Mouse (Mus musculus): ENCODE data around the gene Rab7b. TPM values are rescaled to one million over a fixed set of nuclear protein-coding genes. Genes with fewer than 3 reads are reported as not detected.
A peak's percentile ranks its signal among the peaks of the same experiment; 100 is the strongest.

Rab7b gene
- polyA plus RNA-seq (2012; fragmentation: generic; extraction: Trizol): 4.1 TPM
- long read RNA-seq, experiment 1, full-length matches to known transcripts: 11 of 18 reads
- long read RNA-seq, experiment 1, partial matches to known transcripts: 2 of 18 reads
- long read RNA-seq, experiment 1, other reads (novel, unspliced or antisense): 5 of 18 reads
- long read RNA-seq, experiment 2, full-length matches to known transcripts: 28 of 33 reads
- long read RNA-seq, experiment 2, partial matches to known transcripts: 0 of 33 reads
- long read RNA-seq, experiment 2, other reads (novel, unspliced or antisense): 5 of 33 reads

DNA sequence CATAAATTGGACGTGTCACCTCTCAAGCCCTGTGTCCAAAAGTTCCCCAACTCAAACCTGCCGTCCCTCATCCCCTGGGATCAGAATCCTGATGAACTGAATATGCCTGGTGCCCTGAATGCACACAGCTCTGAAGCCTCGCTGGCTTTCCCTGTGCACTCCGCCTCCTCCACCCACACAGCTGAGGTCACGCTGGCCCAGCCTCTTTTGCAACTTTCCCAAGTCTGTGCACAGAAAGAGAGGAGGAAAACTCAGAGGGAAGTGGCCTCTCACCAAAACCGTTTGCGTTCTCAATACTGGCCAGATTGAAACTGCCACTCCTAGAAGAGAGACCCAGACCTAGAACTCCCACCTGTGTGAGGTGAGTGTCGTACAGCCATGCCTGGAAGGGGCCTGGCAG lies at the start of gene Rab7b:
Rab7b (plus strand) TSS at position 221 of the 400 bp plus-strand sequence.
- H3ac ChIP-seq (ENCODE audit: control insufficient read depth, insufficient read length, low read depth): peak within 1 kb of the TSS; percentile 16
- H3K79me2 ChIP-seq (ENCODE audit: control insufficient read depth, insufficient read depth): peaks cover 12% of the 10 kb centered on the region
- TF ChIP-seq USF1 (IDR thresholded peaks at IDR 0.05; ENCODE audit: low read depth): no peak
- TF ChIP-seq CEBPB (IDR thresholded peaks at IDR 0.05; ENCODE audit: low read depth): peak; percentile 39
- no peak for TF ChIP-seq MAX (IDR thresholded peaks at IDR 0.05)
- H3K27me3 ChIP-seq (ENCODE audit: control insufficient read depth, insufficient read depth, insufficient read length): no peaks in the 10 kb centered on the region
- H3K36me3 ChIP-seq (ENCODE audit: control insufficient read depth, insufficient read depth): no peaks in the 10 kb centered on the region
- peaks cover 3% of the 10 kb centered on the region for H3K79me3 ChIP-seq (ENCODE audit: low read depth)
- H3K4me3 ChIP-seq (ENCODE audit: insufficient read depth, poor library complexity, severe bottlenecking): peak within 1 kb of the TSS; percentile 8

DNA sequence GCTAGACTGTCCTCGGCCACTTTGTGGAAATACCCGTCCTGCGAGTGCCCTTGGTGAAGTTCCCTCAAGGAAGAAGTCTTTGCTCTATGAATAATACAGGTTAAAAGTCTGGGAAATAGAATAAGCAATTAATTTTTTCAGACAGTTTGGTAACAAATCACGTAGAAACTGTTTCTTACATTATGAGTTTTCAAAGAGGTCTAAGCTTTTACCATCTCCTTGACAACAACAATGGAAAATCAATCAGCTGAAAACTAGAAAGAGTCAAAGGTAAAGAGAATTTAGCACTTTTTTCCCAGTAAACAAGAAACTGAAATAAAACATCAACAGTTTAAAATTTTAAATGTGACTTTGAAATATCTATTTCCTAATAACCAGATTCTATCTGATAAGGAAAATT lies 48.4 kb upstream of the Rab7b start:
- no peaks in the 10 kb centered on the region for H3K79me2 ChIP-seq (ENCODE audit: control insufficient read depth, insufficient read depth)
- TF ChIP-seq MAX (IDR thresholded peaks at IDR 0.05) (no peak), USF1 (IDR thresholded peaks at IDR 0.05; ENCODE audit: low read depth) (no peak), MYOG (IDR thresholded peaks at IDR 0.05; ENCODE audit: control insufficient read depth, extremely low read depth, insufficient read length) (no peak), MYOD1 (IDR thresholded peaks at IDR 0.05; ENCODE audit: control insufficient read depth, insufficient read length, low read depth) (no peak), CEBPB (IDR thresholded peaks at IDR 0.05; ENCODE audit: low read depth) (no peak), FOSL1 (IDR thresholded peaks at IDR 0.05; ENCODE audit: insufficient read depth, low read length, poor library complexity, severe bottlenecking) (no peak), CTCF (IDR thresholded peaks at IDR 0.05; ENCODE audit: control insufficient read depth, insufficient read depth, insufficient read length) (no peak)
- no peaks in the 10 kb centered on the region for H3K36me3 ChIP-seq (ENCODE audit: control insufficient read depth, insufficient read depth)
- H3K79me3 ChIP-seq (ENCODE audit: low read depth): no peaks in the 10 kb centered on the region
- no peak overlapping the region for H3K4me3 ChIP-seq (ENCODE audit: insufficient read depth, poor library complexity, severe bottlenecking)
- H3K27me3 ChIP-seq (ENCODE audit: control insufficient read depth, insufficient read depth, insufficient read length): peaks cover 5% of the 10 kb centered on the region
- no peak overlapping the region for H3ac ChIP-seq (ENCODE audit: control insufficient read depth, insufficient read length, low read depth)

GRCm38 (mm10) chr1:131641565-131641964 lies 46.9 kb upstream of the Rab7b start:
- Histone ChIP-seq H3K36me3 (ENCODE audit: control insufficient read depth, insufficient read depth) (no peaks in the 10 kb centered on the region), H3K27me3 (ENCODE audit: control insufficient read depth, insufficient read depth, insufficient read length) (peaks cover 5% of the 10 kb centered on the region), H3K79me3 (ENCODE audit: low read depth) (no peaks in the 10 kb centered on the region), H3K4me3 (ENCODE audit: insufficient read depth, poor library complexity, severe bottlenecking) (no peak overlapping the region), H3ac (ENCODE audit: control insufficient read depth, insufficient read length, low read depth) (no peak overlapping the region), H3K79me2 (ENCODE audit: control insufficient read depth, insufficient read depth) (no peaks in the 10 kb centered on the region)
- TF ChIP-seq FOSL1 (IDR thresholded peaks at IDR 0.05; ENCODE audit: insufficient read depth, low read length, poor library complexity, severe bottlenecking): no peak
- TF ChIP-seq MYOG (IDR thresholded peaks at IDR 0.05; ENCODE audit: control insufficient read depth, extremely low read depth, insufficient read length): no peak
- no peak for TF ChIP-seq CTCF (IDR thresholded peaks at IDR 0.05; ENCODE audit: control insufficient read depth, insufficient read depth, insufficient read length)
- TF ChIP-seq MAX (IDR thresholded peaks at IDR 0.05): no peak
- no peak for TF ChIP-seq MYOD1 (IDR thresholded peaks at IDR 0.05; ENCODE audit: control insufficient read depth, insufficient read length, low read depth)
- TF ChIP-seq USF1 (IDR thresholded peaks at IDR 0.05; ENCODE audit: low read depth): no peak
- TF ChIP-seq CEBPB (IDR thresholded peaks at IDR 0.05; ENCODE audit: low read depth): no peak

- no peaks in the 10 kb centered on the region for H3K36me3 ChIP-seq (ENCODE audit: control insufficient read depth, insufficient read depth)
- H3ac ChIP-seq (ENCODE audit: control insufficient read depth, insufficient read length, low read depth): no peak overlapping the region
- H3K79me3 ChIP-seq (ENCODE audit: low read depth): no peaks in the 10 kb centered on the region
- no peak overlapping the region for H3K4me3 ChIP-seq (ENCODE audit: insufficient read depth, poor library complexity, severe bottlenecking)
- H3K27me3 ChIP-seq (ENCODE audit: control insufficient read depth, insufficient read depth, insufficient read length): no peaks in the 10 kb centered on the region
- TF ChIP-seq CTCF (IDR thresholded peaks at IDR 0.05; ENCODE audit: control insufficient read depth, insufficient read depth, insufficient read length): no peak
- no peak for TF ChIP-seq USF1 (IDR thresholded peaks at IDR 0.05; ENCODE audit: low read depth)
- H3K79me2 ChIP-seq (ENCODE audit: control insufficient read depth, insufficient read depth): no peaks in the 10 kb centered on the region
These were observed 46.2 kb upstream of the Rab7b start for GRCm38 (mm10) chr1:131642251-131642650.

DNA sequence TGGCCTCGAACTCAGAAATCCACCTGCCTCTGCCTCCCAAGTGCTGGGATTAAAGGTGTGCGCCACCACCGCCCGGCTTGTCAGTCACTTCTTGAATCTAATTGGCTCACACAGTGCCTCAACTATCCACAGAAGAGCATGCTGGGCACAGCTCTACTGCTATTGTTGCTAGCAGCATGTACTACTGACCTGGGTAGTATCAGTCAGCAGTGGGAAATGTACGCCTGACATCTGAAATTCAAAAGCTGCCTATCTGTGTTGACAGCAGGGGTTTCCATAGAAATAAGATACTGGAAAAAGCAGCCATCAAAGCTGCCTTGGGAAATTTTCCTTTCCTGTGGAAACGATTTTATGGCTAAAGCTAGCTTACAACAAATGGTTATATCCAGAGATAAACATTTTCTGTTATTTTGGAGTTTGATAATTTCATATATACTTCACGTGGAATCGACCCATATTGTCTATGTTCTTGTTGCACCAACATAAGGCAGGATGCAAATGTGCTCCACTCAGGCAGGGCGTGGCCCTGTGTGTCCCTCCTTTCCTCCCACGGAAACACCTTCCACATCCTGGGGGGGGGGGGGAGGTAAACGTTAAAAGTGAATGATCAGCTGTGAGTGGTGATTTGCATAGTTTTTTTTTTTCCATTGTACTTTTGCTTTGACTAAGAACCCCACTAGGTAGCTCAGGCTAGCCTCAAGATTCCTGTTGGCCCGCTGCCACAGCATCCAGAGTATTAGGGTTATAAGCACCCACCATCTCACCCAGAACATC lies 35.6 kb upstream of the Rab7b start:
- TF ChIP-seq USF1 (IDR thresholded peaks at IDR 0.05; ENCODE audit: low read depth): no peak
- no peak for TF ChIP-seq MYOD1 (IDR thresholded peaks at IDR 0.05; ENCODE audit: control insufficient read depth, insufficient read length, low read depth)
- TF ChIP-seq CEBPB (IDR thresholded peaks at IDR 0.05; ENCODE audit: low read depth): no peak
- TF ChIP-seq FOSL1 (IDR thresholded peaks at IDR 0.05; ENCODE audit: insufficient read depth, low read length, poor library complexity, severe bottlenecking): no peak
- TF ChIP-seq MAX (IDR thresholded peaks at IDR 0.05): no peak
- TF ChIP-seq MYOG (IDR thresholded peaks at IDR 0.05; ENCODE audit: control insufficient read depth, extremely low read depth, insufficient read length): no peak
- TF ChIP-seq CTCF (IDR thresholded peaks at IDR 0.05; ENCODE audit: control insufficient read depth, insufficient read depth, insufficient read length): no peak
- Histone ChIP-seq H3K79me2 (ENCODE audit: control insufficient read depth, insufficient read depth) (no peaks in the 10 kb centered on the region), H3ac (ENCODE audit: control insufficient read depth, insufficient read length, low read depth) (no peak overlapping the region), H3K4me3 (ENCODE audit: insufficient read depth, poor library complexity, severe bottlenecking) (no peak overlapping the region), H3K36me3 (ENCODE audit: control insufficient read depth, insufficient read depth) (no peaks in the 10 kb centered on the region), H3K79me3 (ENCODE audit: low read depth) (no peaks in the 10 kb centered on the region), H3K27me3 (ENCODE audit: control insufficient read depth, insufficient read depth, insufficient read length) (peaks cover 12% of the 10 kb centered on the region)

GRCm38 (mm10) chr1:131655601-131656000 lies 32.9 kb upstream of the Rab7b start:
- H3K36me3 ChIP-seq (ENCODE audit: control insufficient read depth, insufficient read depth): no peaks in the 10 kb centered on the region
- no peak overlapping the region for H3ac ChIP-seq (ENCODE audit: control insufficient read depth, insufficient read length, low read depth)
- TF ChIP-seq FOSL1 (IDR thresholded peaks at IDR 0.05; ENCODE audit: insufficient read depth, low read length, poor library complexity, severe bottlenecking) (no peak), USF1 (IDR thresholded peaks at IDR 0.05; ENCODE audit: low read depth) (no peak), CEBPB (IDR thresholded peaks at IDR 0.05; ENCODE audit: low read depth) (no peak), MYOG (IDR thresholded peaks at IDR 0.05; ENCODE audit: control insufficient read depth, extremely low read depth, insufficient read length) (no peak), MYOD1 (IDR thresholded peaks at IDR 0.05; ENCODE audit: control insufficient read depth, insufficient read length, low read depth) (no peak), MAX (IDR thresholded peaks at IDR 0.05) (no peak), CTCF (IDR thresholded peaks at IDR 0.05; ENCODE audit: control insufficient read depth, insufficient read depth, insufficient read length) (no peak)
- H3K27me3 ChIP-seq (ENCODE audit: control insufficient read depth, insufficient read depth, insufficient read length): peaks cover 12% of the 10 kb centered on the region
- H3K79me2 ChIP-seq (ENCODE audit: control insufficient read depth, insufficient read depth): no peaks in the 10 kb centered on the region
- H3K4me3 ChIP-seq (ENCODE audit: insufficient read depth, poor library complexity, severe bottlenecking): no peak overlapping the region
- no peaks in the 10 kb centered on the region for H3K79me3 ChIP-seq (ENCODE audit: low read depth)

Data from C2C12 (cell line).